Mouse (Mus musculus) intestine, embryonic 15.5 days (tissue): ENCODE measurements around the gene Plpp1. TPM values are rescaled to one million over a fixed set of nuclear protein-coding genes. Genes with fewer than 3 reads are reported as not detected.

ENCODE experiments used
- ATAC-seq: fragments of 200-750 bp; cut with Nextera tagmentation; 2 replicates; pipeline ENCODE4 v1.8.0; 2017; ENCODE audit warnings: moderate TSS enrichment, moderate library complexity
- H3K27ac ChIP-seq: fragments of 300-500 bp; sonication (generic); 2 replicates; pipeline ENCODE4 v1.5.1; 2015; ENCODE audit warnings: mild to moderate bottlenecking, inconsistent platforms
- H3K27me3 ChIP-seq: fragments of 300-500 bp; sonication (generic); replicated peaks from 2 replicates; pipeline ENCODE4 v1.6.1; 2015; ENCODE audit warnings: inconsistent platforms
- H3K36me3 ChIP-seq: fragments of 300-500 bp; sonication (generic); 2 replicates; pipeline ENCODE4 v1.6.1; 2015; ENCODE audit warnings: inconsistent platforms
- H3K4me1 ChIP-seq: fragments of 300-500 bp; sonication (generic); replicated peaks from 2 replicates; pipeline ENCODE4 v1.6.1; 2015; ENCODE audit warnings: inconsistent platforms
- H3K4me2 ChIP-seq: fragments of 300-500 bp; sonication (generic); replicated peaks from 2 replicates; pipeline ENCODE4 v1.6.1; 2015; ENCODE audit warnings: mild to moderate bottlenecking, inconsistent platforms
- H3K4me3 ChIP-seq: fragments of 300-500 bp; sonication (generic); replicated peaks from 2 replicates; pipeline ENCODE4 v1.5.1; 2015; ENCODE audit warnings: inconsistent platforms
- H3K9ac ChIP-seq: fragments of 300-500 bp; sonication (generic); 2 replicates; pipeline ENCODE4 v1.6.1; 2015; ENCODE audit warnings: inconsistent platforms
- H3K9me3 ChIP-seq: fragments of 300-500 bp; sonication (generic); 2 replicates; pipeline ENCODE4 v1.6.1; 2016; ENCODE audit warnings: inconsistent platforms
- WGBS: fragments of 180-500 bp; shearing (Covaris S2); methylation state at CpG from one replicate; pipeline ENCODE4 v1.1.7; 2015; 5-methylcytosine and 5-hydroxymethylcytosine counted together
- polyA plus RNA-seq: library from polyadenylated mRNA; unstranded; fragments of >200 nt; fragmentation: Nextera tagmentation; extraction: Ambion mirVana; gene quantifications from 2 replicates; pipeline ENCODE4 v1.2.1, GENCODE M21; 2015

The Plpp1 gene
- polyA plus RNA-seq, 1 experiment from 2014 or later: 84.5 TPM

DNA sequence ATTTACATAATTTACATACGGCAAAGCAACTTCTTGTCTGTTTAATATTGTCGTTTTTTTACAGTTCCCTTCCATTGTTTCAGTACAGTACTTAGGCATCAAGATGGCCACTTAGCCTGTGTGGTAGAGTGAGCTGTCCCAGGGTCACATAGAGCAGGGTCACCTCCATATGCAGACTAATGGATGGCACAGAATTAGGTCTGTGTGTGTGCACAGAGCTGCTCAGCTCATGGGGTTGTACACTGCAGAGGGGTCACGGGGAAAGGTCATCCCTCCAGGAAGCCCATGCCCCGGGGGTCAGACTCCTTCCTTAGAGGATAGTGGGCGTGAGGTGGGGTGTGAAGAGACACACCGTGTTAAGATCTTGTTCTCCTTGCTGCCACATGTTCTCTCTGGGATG lies 24.9 kb downstream of the Plpp1 start:
- WGBS: 69% methylated on average over 6 of the region's 6 CpGs
- no peaks in the 10 kb centered on the region for H3K27me3 ChIP-seq

DNA sequence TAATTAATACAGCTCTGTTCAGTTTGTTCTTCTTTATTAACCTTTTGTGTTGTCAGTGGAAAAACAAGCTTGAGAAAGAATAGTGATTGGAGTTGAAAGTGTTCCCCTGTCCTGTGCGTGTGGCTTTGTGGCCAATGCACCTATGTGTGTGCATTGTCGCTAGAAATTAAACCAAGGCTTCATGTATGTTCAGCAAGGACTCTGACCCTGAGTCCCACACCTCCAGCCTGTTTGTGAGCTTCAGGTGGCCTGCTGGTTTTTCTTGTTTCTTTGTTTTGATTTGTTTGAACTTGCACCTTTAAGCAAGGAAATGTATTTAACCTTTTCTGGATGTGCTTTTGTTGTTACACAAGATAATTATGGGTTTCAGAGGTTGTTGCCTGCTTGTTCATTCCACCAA lies 29.0 kb downstream of the Plpp1 start:
- H3K4me1 ChIP-seq: no peaks in the 10 kb centered on the region
- no peak overlapping the region for H3K9ac ChIP-seq
- no peak overlapping the region for H3K27ac ChIP-seq
- H3K4me2 ChIP-seq: no peak overlapping the region
- 87% methylated on average over 2 of the region's 2 CpGs for WGBS
- ATAC-seq: no peak
- no peak overlapping the region for H3K4me3 ChIP-seq
- no peaks in the 10 kb centered on the region for H3K27me3 ChIP-seq
- H3K36me3 ChIP-seq: no peaks in the 10 kb centered on the region
- H3K9me3 ChIP-seq: no peaks in the 10 kb centered on the region

More for the DNA sequence above, 24.9 kb downstream of the Plpp1 start:
- no peak for ATAC-seq
- H3K9me3 ChIP-seq: no peaks in the 10 kb centered on the region
- H3K36me3 ChIP-seq: no peaks in the 10 kb centered on the region
- H3K4me1 ChIP-seq: no peaks in the 10 kb centered on the region
- no peak overlapping the region for H3K4me2 ChIP-seq
- no peak overlapping the region for H3K4me3 ChIP-seq
- H3K27ac ChIP-seq: no peak overlapping the region
- H3K9ac ChIP-seq: no peak overlapping the region

DNA sequence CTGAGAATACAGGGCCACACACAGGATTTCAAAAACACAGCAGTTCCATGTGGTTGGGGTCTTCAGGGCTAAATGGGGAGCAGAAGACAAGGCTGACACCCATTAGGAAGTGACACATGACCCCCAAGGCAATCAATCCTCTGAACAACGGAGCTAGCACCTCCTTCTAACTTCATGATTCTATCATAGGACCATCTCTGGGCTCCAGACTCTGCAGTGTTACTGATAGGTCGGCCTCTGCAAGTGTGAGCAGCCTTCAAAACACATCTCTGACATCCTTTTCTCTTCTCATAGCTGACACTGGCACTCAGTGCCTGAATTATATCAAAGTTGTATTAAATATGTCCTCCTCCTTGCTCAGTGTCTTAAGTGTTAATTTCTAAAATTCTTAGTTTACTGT lies 32.0 kb downstream of the Plpp1 start:
- H3K27me3 ChIP-seq: no peaks in the 10 kb centered on the region
- no peak overlapping the region for H3K4me2 ChIP-seq
- H3K36me3 ChIP-seq: no peaks in the 10 kb centered on the region
- H3K4me3 ChIP-seq: no peak overlapping the region
- peaks cover 4% of the 10 kb centered on the region for H3K4me1 ChIP-seq
- no peak for ATAC-seq
- H3K27ac ChIP-seq: no peak overlapping the region
- WGBS: 35% methylated on average over 2 of the region's 2 CpGs
- no peak overlapping the region for H3K9ac ChIP-seq
- no peaks in the 10 kb centered on the region for H3K9me3 ChIP-seq

DNA sequence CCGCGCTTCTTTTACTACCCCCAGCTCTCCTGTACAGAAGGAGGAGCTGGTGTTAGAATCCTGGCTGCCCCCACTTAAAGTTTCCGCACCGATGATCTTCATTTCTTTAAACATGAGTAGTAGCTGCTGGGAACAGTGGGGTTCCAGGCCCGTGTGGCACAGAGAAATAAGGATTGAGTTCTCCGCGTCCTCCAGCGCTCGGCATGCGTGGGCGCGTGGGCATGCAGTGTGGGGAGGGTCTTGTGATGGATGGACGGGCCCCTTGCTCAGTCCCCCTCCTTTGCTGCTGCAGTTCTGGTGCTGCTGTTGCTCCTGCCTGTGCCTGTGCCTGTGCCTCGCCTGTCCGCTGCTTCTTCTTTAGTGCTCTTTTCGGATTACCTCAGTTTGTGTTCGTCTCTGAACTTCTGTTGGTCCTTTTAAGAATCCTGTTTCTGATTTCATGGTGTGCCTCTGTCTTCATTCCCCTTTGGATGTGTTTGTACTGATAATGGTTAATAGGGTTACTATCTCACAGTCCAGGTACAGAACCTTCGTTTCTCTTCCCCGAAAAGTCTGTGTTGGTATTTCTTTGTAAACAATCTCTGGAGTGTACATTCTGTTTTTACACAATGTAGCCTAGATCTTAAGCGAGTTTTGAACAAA lies 32.8 kb downstream of the Plpp1 start:
- H3K27me3 ChIP-seq: no peaks in the 10 kb centered on the region
- 74% methylated on average over 20 of the region's 20 CpGs for WGBS
- H3K4me1 ChIP-seq: peaks cover 4% of the 10 kb centered on the region
- no peaks in the 10 kb centered on the region for H3K9me3 ChIP-seq
- ATAC-seq: no peak; the same call in 1 of the 2 replicates
- no peaks in the 10 kb centered on the region for H3K36me3 ChIP-seq
- no peak overlapping the region for H3K9ac ChIP-seq
- H3K4me2 ChIP-seq: no peak overlapping the region
- no peak overlapping the region for H3K4me3 ChIP-seq
- H3K27ac ChIP-seq: no peak overlapping the region

GRCm38 (mm10) chr13:112833895-112834263 lies 33.3 kb downstream of the Plpp1 start:
- H3K27ac ChIP-seq: no peak overlapping the region
- no peak overlapping the region for H3K9ac ChIP-seq
- H3K36me3 ChIP-seq: no peaks in the 10 kb centered on the region
- no peak overlapping the region for H3K4me2 ChIP-seq
- peaks cover 4% of the 10 kb centered on the region for H3K4me1 ChIP-seq
- H3K9me3 ChIP-seq: no peaks in the 10 kb centered on the region
- no peak; the same call in 1 of the 2 replicates for ATAC-seq
- H3K27me3 ChIP-seq: no peaks in the 10 kb centered on the region
- no peak overlapping the region for H3K4me3 ChIP-seq
- 61% methylated on average over 3 of the region's 3 CpGs for WGBS

- Histone ChIP-seq H3K9me3 (no peaks in the 10 kb centered on the region), H3K27me3 (no peaks in the 10 kb centered on the region), H3K4me3 (no peak overlapping the region), H3K4me1 (peaks cover 4% of the 10 kb centered on the region), H3K9ac (no peak overlapping the region), H3K4me2 (0 out of 2 replicates have a peak overlapping the region, but pooled peaks have one; percentile 19), H3K27ac (no peak overlapping the region), H3K36me3 (no peaks in the 10 kb centered on the region)
- peak; percentile 62 for ATAC-seq
- WGBS: 42% methylated on average over 12 of the region's 12 CpGs
These were observed 34.5 kb downstream of the Plpp1 start for GRCm38 (mm10) chr13:112835113-112835512.

DNA sequence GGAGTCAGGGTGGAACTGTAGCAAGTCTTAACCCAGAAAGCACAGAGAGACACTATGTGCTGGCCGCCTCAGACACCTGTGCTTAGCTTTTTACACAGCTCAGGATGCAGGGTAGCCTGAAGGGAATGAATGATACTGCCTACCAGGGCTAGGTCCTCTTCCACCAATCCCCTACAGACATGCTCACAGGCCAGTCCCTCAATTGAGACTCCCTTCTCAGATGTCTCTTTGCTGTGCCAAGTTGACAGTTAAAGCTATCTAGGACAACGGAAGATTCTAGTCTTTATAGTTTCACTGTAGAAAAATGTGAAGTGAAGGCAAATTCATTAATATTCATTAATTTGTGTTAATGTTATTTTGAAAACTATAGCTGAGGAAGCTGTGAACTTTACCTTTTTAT lies 36.4 kb downstream of the Plpp1 start:
- Histone ChIP-seq H3K9ac (no peak overlapping the region), H3K27me3 (no peaks in the 10 kb centered on the region), H3K27ac (no peak overlapping the region), H3K4me1 (peaks cover 4% of the 10 kb centered on the region), H3K4me2 (no peak overlapping the region), H3K4me3 (no peak overlapping the region), H3K9me3 (no peaks in the 10 kb centered on the region), H3K36me3 (no peaks in the 10 kb centered on the region)
- 88% methylated on average over 2 of the region's 2 CpGs for WGBS
- no peak for ATAC-seq

- Histone ChIP-seq H3K4me2 (no peak overlapping the region), H3K36me3 (no peaks in the 10 kb centered on the region), H3K4me1 (peaks cover 4% of the 10 kb centered on the region), H3K4me3 (no peak overlapping the region), H3K9ac (no peak overlapping the region), H3K27ac (no peak overlapping the region), H3K9me3 (no peaks in the 10 kb centered on the region), H3K27me3 (no peaks in the 10 kb centered on the region)
- no peak for ATAC-seq
- 84% methylated on average over 9 of the region's 9 CpGs for WGBS
These were observed 37.1 kb downstream of the Plpp1 start for GRCm38 (mm10) chr13:112837621-112838155.

- H3K4me2 ChIP-seq: no peak overlapping the region
- peaks cover 4% of the 10 kb centered on the region for H3K4me1 ChIP-seq
- 83% methylated on average over 6 of the region's 6 CpGs for WGBS
- no peak overlapping the region for H3K27ac ChIP-seq
- no peaks in the 10 kb centered on the region for H3K36me3 ChIP-seq
- no peaks in the 10 kb centered on the region for H3K27me3 ChIP-seq
- H3K9me3 ChIP-seq: no peaks in the 10 kb centered on the region
- no peak overlapping the region for H3K9ac ChIP-seq
- ATAC-seq: no peak; the same call in 1 of the 2 replicates
- H3K4me3 ChIP-seq: no peak overlapping the region
These were observed 38.1 kb downstream of the Plpp1 start for GRCm38 (mm10) chr13:112838562-112839232.

- no peak for ATAC-seq
- H3K4me2 ChIP-seq: no peak overlapping the region
- H3K9ac ChIP-seq: no peak overlapping the region
- H3K36me3 ChIP-seq: peaks cover 8% of the 10 kb centered on the region; the same call in 1 of the 2 replicates
- WGBS: 86% methylated on average over 16 of the region's 16 CpGs
- no peaks in the 10 kb centered on the region for H3K9me3 ChIP-seq
- no peak overlapping the region for H3K4me3 ChIP-seq
- H3K4me1 ChIP-seq: no peaks in the 10 kb centered on the region
- H3K27me3 ChIP-seq: no peaks in the 10 kb centered on the region
- no peak overlapping the region for H3K27ac ChIP-seq
These were observed 39.9 kb downstream of the Plpp1 start for GRCm38 (mm10) chr13:112840241-112841087.

- Histone ChIP-seq H3K4me1 (0 out of 2 replicates have a peak, but pooled peaks cover 2% of the 10 kb centered on the region), H3K4me2 (no peak overlapping the region), H3K27me3 (no peaks in the 10 kb centered on the region), H3K27ac (no peak overlapping the region), H3K9me3 (no peaks in the 10 kb centered on the region), H3K36me3 (peaks cover 14% of the 10 kb centered on the region; the same call in 1 of the 2 replicates), H3K4me3 (no peak overlapping the region), H3K9ac (no peak overlapping the region)
- 95% methylated on average over 3 of the region's 3 CpGs for WGBS
- no peak for ATAC-seq
These were observed 45.3 kb downstream of the Plpp1 start for GRCm38 (mm10) chr13:112845931-112846330.

DNA sequence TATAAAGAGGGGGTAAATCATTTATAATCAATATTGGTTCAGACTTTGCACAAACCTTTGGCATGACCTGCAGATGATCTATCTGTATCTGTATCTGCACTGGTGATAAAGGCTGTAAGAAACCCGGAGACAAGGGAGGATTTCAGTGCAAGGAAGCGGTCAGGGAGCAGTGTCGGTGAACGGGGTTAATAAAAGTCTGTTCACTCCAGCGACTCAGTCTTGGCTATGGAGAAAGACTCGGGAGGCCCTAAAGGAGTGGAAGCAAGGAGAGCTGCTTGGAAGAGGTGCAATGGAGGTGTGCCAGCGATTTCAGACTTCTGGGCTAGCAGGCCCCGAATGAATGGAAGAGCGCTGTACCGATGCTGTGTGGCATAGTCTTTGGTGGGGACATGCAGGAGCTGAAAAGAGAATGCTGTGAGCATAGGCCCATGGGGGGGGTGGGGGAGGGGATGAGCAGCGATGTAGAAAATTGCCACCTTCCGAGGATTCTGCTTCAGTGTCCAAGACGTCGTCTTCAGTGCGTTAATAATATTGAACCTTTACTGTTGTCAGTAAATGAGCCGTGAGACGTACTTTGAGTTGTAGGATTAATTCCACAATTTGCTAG lies 53.2 kb downstream of the Plpp1 start:
- Histone ChIP-seq H3K9me3 (no peaks in the 10 kb centered on the region), H3K4me3 (no peak overlapping the region), H3K4me1 (0 out of 2 replicates have a peak, but pooled peaks cover 2% of the 10 kb centered on the region), H3K27me3 (no peaks in the 10 kb centered on the region), H3K36me3 (peaks cover 4% of the 10 kb centered on the region; the same call in 1 of the 2 replicates), H3K4me2 (no peak overlapping the region), H3K9ac (no peak overlapping the region), H3K27ac (no peak overlapping the region)
- peak; percentile 41; the same call in 1 of the 2 replicates for ATAC-seq
- 78% methylated on average over 17 of the region's 17 CpGs for WGBS
